Mouse (Mus musculus): ENCODE results near the gene Cd160. TPM values are rescaled to one million over a fixed set of nuclear protein-coding genes. Genes with fewer than 3 reads are reported as not detected.

Cd160 gene
- polyA plus RNA-seq (2017; shearing (Covaris generic)), result 10 to 100 TPM; 29.0 to 38.4 TPM

DNA sequence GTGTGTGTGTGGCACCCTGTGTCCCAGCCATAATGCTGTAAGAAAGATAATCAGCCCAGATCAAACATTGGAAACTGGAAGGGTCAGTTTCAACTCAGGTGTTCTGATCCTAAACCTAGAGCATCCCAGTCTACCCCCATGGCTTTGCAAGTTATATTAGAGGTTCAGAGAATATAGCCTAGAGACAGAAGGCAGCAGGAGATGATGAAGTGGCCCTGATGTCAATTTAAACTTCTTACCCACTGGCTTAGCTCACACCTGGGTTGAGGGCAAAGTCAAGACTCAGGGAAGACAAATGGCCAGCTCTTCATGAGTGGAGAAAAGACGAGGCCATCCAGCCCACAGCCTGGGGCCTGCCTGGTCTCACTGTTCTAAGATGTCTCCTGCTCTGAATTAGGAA is at the start of gene Cd160, which contains the start of gene Pdzk1:
Cd160 (minus strand) TSS at position 368 of the 400 bp plus-strand sequence.
Pdzk1 (plus strand) TSS at position 301 of the 400 bp plus-strand sequence.
- no peak for ATAC-seq

DNA sequence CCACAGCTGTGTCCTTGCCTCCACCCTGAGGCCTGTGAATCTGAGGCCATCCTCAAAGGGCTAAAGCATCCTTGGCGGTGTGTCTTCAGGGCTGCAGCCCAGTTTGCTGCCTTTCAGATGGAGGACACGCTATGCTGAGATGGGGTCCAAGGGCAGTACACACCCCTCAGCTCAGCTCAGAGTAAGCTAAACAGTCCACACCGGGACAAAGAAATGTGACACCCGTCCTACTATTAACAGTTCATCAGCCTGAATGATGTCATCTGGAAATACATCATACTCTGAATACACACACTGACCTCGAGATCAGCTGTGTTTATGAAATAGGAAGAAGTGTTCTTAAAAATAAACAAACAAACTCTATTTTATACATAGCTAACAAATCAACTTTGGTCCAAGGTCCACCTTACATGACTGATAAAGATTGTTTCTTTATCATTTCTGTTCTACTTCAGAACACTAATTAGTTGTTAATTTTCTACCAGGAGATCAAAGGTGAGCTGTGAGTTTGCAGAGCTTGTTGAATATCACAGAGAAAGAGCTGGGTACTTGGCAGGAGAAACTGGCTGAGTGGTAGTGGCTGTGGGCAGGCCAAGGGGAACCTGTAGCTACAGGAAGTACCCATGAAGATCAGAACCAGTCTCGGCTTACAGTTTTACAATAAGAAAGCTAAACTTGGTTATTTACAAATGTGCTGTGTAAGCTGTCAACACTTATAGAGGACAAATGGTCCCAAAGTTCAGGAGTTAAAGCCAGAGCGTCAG is 45.8 kb upstream of the Cd160 start:
- no peak for ATAC-seq

DNA sequence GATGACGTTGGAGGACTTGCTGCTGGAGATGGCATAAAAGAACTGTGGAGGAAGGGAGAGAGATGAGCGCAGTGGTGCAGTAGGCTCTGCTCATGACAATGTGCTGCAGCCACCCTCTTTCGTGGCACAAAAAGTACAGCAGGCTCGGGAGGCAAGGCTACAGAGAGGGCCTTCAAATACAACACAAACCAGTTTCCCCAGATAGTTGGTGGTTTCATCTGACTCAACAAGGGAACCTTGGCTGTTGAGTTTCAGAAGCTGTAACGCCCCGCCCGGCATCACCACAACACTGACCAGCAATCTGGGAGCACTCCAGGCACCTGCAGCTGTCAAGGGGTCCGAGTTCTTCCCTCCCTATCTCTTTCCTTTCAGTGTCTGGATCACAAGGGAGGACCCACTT is 43.4 kb upstream of the Cd160 start:
- ATAC-seq, result no peak

DNA sequence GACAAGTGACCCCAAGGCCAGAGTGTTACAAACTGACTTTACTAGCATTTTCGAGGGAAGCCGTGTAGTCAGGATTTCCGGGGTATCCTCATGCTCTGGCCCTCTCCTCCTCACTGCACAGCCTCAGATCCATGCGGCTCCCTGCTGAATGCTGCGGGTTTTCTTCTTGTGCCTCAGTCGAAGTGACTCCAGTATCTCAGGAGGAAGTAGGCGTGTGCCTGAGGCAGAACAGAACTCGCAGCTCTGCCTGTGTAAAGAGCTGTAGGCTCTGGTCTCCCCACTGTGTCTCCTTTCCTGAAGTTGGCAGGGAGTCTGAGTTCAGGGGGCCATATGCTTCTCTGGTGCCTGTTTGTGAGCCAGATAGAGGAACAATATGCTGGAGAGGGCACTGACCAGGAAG is 41.9 kb upstream of the Cd160 start:
- no peak for ATAC-seq

DNA sequence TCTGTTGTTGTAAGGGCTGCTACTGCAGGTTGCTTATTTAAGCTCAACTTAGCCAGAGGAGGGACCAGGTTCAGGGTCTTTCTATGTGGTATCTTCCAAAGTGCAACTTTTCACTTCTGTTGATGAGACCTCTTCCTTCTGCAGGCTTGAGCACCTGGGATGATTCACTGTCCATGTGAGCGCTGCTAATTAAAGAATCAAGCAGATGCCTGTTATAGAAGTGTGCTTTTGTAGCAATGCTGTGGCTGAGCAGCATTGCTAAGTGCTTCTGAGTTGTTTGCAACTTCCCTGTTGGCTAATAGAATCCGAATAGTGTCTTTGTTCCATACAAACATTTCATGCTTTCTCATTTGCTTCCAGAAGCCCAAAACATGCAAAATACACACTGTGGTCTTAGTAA is 41.1 kb upstream of the Cd160 start:
- no peak for ATAC-seq

DNA sequence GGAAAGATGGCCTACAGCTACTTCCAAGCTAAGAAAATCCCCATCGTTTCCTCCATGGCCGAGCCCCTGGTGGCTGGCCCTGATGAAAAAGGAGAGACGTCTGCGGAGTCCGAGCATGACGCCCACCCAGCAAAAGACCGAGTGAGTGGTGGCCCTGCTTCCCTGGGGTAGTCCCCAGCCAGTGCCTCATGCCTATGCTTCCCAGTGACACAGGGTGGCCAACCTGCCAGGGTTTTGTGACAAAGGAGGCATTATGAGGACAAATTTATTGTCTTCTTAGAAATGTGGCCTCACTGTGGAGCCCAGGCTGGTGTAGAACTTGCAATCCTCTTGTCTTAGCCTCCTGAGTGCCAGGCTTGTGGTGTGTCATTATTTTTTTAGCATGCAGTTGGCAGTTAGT is 39.9 kb upstream of the Cd160 start:
- no peak for ATAC-seq

DNA sequence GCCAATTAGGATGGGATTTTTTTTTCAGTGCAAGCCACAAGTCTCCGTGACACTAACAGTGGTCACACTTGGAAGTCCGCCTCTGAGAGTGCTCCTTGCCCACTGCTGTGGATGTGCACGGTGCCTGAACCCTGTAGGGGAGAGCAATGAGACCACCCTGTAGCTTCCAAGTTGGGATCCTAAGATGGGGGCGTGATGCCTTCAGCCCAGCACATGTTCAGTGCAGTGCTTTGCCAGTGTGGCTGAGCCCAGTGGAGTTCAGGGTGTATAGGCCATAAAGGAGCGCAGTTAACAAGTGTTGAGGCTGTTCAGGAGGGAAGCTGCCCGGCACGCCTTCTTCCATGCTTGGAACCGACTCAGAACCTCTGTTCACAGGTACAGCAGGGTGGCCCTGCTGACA is 39.4 kb upstream of the Cd160 start:
- ATAC-seq, result no peak

DNA sequence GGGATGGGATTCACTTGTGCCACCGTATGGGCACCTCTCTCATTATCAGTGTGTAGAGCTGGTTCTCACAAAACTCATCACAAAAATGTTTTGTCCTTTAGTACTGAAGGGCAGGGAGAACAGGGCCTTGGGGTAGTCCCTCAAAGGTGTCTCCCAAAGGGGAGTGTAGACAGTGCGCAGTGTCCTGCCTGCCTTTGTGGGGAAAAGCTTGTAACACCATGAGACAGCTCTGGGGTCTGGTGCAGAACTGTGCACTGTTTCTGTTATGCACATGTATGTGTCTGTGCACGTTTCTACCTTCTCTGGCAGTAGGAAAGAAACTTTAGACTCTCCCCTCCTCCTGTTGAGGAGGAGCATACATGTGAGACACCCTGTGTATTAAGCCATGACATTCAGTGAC is 38.7 kb upstream of the Cd160 start:
- ATAC-seq, result no peak

DNA sequence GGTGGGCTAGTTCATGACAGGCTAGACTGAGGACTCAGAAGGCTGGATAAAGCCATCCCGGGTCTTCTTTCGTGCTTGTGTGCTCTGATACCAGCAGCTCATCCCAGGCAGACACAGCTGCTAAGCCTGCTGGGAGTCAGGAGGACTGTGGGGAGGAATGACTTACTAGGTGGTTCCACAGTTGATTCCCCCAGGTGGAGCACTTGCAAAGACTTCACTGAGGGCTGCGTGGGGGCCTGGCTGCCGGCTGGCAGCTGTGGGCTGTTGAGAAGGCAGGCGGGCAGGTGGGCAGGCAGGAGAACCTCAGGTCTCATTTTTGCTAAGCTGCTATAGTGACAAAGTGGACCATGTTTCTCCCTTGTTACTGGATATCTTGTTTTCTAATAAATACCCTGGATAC is 31.3 kb upstream of the Cd160 start:
- no peak for ATAC-seq

DNA sequence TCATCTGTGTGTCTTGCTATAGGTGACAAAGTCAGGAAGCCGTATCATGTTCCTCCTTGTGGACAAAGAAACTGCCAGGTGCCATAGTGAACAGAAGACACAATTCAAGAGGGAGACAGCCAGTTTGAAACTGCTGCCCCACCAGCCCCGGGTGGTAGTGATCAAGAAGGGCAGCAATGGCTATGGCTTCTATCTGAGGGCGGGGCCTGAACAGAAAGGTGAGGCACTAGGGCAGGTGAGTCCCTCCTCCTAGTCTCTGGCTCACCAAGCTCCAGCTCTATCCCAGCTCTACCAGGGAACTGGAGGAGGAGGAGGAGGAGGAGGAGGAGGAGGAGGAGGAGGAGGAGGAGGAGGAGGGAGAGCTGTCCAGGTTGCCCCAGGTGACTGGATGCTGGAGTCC is 26.7 kb upstream of the Cd160 start:
- no peak for ATAC-seq

DNA sequence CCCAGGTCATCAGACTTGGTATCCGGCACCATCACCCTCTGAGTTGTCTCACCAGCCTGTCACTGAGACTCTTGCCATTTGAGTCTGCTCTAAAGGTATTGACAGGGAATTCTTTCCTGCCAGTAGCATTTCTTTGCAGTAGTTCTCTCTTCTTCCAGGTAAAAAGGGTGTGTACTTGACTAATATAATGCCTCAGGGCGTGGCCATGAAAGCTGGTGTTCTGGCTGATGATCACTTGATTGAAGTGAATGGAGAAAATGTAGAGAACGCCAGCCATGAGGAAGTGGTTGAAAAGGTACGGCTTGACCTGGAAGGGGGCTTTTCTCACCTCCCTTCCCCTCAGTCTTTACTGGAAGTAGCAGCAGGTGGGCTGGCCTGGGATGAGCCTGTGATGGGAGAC is 25.2 kb upstream of the Cd160 start:
- no peak for ATAC-seq

DNA sequence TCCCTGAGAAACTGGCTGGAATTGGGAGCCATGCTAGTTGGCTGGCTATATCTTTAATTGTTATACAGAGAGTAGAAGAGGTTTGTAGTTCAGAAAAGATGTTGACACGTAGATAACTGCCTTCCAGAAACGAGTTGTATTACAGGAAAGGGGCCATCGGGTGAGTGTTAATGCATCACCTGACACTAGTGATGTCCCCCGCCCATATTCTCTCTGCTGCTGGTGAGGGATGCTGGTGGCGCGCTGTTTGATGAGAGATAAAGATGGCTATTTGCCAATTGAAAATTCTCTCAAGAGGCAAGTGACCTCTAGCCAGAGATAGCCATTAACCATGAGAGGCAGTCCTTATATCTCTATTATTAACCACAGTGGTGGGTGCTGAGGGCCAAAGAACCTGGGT is 23.4 kb upstream of the Cd160 start:
- ATAC-seq, result no peak

DNA sequence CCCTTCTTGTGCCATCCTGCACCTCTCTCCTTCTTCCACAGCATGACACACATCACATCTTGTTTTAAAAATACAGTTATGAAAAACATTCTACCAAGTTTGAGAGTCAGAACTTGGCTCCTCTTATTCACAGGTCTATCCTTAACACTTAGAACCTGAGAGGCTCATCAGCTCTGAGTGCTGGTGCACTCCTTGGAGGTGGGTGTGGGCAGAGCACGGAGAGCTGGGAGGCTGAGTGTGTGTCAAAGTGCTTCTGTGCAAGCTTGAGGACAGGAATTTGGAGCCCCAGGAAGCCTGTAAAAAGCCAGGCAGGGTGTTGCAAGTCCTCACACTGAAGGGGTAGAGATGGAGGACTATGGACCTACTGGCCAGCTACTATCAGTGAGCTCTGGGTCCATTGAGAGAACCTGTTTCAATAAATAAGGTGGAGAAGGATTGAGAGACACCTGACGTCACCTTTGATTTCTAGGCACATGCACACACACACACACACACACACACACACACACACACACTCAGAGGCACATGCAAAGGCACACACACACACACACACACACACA is 20.1 kb upstream of the Cd160 start:
- ATAC-seq, result no peak

DNA sequence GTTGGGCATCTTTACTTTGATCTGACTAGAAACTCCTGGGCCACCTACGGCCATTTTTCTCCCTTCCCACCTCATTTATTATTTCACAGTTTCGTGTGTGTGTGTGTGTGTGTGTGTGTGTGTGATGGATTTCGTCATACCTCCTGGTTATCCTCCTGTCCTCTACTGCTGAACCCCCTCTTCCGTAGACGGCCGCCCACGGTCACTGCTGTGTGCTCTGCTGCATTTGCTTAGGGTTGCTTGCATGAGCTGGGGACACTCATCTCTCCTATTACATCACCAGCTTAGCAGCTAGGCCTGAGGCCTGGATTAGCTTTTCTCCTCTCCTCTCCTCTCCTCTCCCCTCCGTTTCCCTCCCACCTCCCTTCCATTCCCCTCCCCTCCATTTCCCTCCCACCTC is 19.3 kb upstream of the Cd160 start:
- no peak for ATAC-seq

DNA sequence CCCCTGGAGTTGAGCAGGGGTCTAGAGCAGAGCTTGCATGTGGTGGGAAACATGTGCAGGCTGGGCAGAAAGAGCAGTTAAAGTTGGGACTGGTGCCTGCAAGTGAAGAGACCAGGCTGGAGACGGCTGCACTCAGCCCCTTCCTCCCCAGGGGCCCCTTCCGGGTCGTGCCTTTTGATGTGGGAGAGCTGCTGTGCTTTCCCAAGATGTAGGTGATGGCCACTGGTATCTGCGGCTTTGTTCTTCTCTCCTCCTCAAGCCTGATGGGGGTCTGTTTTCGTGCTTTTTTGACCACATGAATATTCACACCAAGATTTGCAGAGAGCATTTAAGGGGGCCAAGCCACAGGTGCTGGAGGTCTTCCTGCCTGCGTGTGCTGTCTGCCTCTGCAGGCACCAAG is 18.5 kb upstream of the Cd160 start:
- peak; percentile 57 for ATAC-seq

DNA sequence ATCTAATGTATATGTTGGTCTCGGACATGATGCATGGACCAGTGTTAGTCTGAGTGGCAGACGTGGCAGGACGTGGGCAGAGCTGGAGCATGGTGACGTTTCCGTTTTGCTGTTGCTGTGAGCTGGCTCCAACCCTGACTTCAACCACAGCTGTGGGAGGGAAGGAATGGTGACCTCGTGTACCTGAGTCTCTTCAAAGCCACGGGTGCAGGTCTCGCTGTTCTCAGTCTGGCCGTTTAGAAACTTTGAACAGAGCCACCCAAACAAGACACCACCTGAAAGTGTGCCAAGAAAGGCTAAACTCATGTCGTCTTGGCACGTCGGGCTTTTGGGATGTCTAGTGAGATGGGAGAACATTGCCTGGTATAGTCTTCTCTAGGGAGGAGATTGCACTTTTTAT is 17.8 kb upstream of the Cd160 start:
- ATAC-seq, result peak; percentile 53

DNA sequence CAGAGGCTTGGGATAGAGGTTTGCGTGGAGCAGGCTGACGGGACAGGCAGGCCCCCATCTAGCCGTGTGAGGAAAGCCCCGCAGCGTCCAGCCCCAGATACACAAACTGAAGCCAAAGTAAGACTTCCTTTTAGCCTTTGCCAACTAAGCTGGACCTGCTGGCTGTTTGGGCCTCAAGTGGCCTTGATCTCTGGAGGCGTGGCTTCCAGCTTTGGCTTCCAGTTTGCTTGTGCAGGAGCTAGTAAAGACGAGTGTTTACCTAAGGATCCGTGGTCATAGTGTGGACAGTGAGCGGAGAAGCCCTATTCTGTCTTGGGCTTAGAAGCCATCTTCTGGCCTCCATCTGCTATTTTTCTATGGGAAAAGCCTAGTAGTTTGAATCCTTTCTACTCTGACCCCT is 16.7 kb upstream of the Cd160 start:
- ATAC-seq, result no peak

DNA sequence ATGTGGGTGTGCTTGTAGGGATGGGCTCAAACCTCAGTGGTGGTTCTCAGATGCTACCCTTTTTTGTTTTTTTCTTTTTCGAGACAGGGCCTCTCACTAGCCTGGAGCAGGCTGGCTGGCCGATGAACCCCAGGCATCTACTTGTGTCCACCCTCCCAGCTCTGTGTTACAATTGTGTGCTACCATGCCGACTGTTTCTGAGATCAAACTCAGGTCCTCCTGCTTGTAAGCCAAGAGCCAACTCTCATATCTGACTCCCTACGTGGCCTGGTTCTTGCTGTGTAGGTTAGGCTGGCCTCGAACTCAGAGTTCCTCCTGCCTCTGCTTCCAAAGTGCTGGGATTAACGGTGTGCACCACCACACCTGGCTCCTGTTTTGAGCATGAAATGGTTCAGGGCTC is 16.0 kb upstream of the Cd160 start:
- no peak for ATAC-seq

DNA sequence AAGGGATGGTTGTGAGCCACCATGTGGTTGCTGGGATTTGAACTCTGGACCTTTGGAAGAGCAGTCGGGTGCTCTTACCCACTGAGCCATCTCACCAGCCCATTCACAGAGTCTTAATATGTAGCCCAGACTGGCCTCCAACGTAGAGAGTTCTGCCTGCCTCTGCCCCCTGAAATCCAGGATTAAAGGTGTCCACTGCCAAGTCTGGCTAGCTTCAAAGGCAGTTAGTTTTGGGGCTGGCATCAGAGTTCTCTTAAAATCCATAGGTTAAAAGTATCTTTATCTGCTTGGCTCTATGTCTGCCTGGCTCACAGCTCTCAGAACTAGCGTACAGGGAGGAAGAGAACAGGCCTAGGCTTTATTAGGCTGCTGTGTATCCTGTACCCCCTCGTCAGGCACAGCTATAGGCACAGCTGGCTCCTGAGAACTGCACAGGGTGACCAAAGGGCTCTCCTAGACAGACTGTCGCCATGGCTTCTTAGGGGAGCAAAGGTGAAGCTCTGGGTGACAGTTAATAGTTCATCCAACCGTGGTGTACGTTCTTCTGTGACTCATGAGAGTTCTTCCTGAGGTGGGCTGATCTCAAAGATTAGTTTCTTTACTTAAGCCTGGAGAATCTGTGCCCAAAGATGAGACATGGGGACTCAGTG is 10.0 kb upstream of the Cd160 start:
- no peak for ATAC-seq

DNA sequence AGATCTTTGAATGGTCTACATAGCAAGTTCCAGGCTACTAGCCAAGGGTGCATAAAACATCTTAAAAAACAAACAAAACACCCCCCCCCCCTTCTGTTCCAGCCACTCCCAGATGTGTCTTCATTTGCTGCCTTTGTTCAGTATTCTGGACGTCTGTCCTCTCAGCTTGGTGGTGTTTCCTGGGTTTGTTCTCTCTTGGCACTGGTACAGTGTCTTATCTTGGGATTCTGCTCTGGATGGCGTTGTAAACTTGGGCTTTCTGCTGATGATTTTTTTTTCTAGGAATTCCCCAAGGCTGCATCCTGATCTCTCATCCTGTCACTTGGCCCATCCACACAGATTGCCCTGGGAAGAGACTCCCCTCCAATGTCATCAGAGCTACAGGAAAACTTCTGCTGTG is 7.3 kb upstream of the Cd160 start:
- ATAC-seq, result no peak

DNA sequence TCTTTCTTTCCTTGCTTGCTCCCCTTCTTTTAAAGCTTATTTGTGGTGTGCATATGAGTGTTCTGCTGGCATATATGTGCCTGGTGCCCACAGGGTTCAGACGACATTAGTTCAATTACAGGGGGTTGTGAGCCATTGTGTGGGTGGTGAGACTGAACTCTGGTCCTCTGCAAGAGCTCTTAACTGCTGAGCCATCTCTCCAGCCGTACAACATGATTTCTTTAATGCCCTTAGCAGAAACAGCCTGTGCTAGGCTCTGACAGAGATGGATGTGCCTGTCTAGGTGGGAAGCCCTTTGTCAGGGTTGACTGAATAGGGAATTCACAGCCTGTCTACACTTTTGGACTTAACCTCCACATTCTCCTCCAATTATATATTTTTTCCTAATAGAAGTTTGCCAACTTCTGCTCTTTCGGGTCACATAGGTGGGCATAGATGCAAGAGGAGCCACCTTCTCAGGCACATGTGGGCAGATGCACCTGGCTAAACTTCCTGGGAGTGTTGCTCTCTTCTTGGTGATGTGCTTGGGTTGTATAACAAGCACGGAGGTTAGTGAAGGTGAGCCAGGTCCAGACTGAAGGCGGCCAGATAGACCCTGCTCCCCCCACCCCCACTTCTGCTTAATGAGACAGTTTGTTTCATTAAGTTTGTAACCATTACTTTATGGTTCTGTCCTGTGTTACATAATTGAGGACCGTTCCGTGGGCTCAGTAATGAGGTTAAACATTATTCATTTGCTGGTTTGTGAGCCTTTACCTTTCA is 5.6 kb upstream of the Cd160 start:
- no peak for ATAC-seq

DNA sequence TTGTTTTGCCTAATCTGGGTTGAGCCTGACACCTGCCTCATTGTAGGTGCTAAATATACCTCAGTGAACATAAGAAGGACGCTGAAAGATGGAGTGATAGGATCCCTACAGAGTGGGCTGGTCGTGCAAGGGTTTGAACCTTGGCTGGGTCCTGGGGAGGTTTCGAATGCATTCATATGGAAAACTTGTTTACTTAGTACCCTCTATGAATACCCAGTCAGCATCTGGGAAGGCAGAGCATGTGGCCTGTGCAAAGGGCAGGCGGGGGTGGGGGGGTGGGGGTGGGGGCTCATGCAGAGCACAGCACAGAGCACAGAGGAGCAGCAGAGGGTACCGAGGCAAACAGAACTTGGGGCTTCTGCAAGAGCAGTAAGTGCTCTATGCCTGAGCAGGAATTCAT is 3.8 kb upstream of the Cd160 start:
- ATAC-seq, result no peak

DNA sequence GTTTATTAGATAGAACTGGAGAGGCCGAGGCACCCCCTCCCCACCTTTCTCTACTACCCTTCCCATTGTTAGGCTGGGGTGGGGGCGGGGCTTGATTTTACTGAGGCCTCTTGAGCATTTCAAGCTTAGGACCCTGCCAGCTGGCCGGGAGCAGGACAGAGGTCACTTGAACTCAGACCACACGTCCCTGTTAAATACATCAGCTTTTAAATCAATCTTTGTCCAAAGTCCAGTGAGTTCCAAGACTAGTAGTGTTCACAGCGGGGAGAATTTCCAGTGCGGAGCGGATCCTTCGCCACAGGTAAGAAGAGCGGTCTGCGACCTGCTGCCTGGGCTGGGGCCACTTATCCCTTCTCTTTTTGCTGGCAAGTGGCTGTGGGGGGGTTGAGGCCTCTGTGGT is 705 bp upstream of the Cd160 start:
- ATAC-seq, result no peak

Data from CD4-positive, CD25-positive, alpha-beta regulatory T cell, adult 4 months (primary cell).